Mouse (Mus musculus): ENCODE results near the gene Ssbp3. TPM values are rescaled to one million over a fixed set of nuclear protein-coding genes. Genes with fewer than 3 reads are reported as not detected.

The Ssbp3 gene
- polyA plus RNA-seq, 1 experiment from 2014 or later, result 22.8 TPM

- peaks cover 52% of the 10 kb centered on the region for H3K4me1 ChIP-seq (ENCODE audit: insufficient read depth)
- H3K4me3 ChIP-seq (ENCODE audit: low read depth, low read length), result no peak overlapping the region
- WGBS (ENCODE audit: insufficient replicate concordance), result 37% methylated on average over 19 of the region's 19 CpGs
- peak; percentile 39 for DNase-seq
- no peak for TF ChIP-seq CTCF (IDR thresholded peaks at IDR 0.05; ENCODE audit: low read depth)
- TF ChIP-seq EP300 (IDR thresholded peaks at IDR 0.05; ENCODE audit: low read depth), result no peak
- no peak overlapping the region for H3K9ac ChIP-seq (replicated peaks)
- H3K36me3 ChIP-seq (replicated peaks; ENCODE audit: insufficient read depth, low read length), result peaks cover 2% of the 10 kb centered on the region; the same call in 1 of the 2 replicates
- ATAC-seq, result peak; percentile 54
- H3K27ac ChIP-seq (ENCODE audit: low read depth), result 0 out of 2 replicates have a peak overlapping the region, but pooled peaks have one; percentile 13
- H3K27me3 ChIP-seq (ENCODE audit: insufficient read depth, low read length), result no peaks in the 10 kb centered on the region
- H3K4me2 ChIP-seq (ENCODE audit: low read depth, low read length), result peak overlapping the region; percentile 26; the same call in 1 of the 2 replicates
- H3K9me3 ChIP-seq (ENCODE audit: low read length), result no peaks in the 10 kb centered on the region
Observed at GRCm38 (mm10) chr4:106955729-106956712, 45.5 kb downstream of the Ssbp3 start.

- TF ChIP-seq CTCF (IDR thresholded peaks at IDR 0.05; ENCODE audit: low read depth) (no peak), EP300 (IDR thresholded peaks at IDR 0.05; ENCODE audit: low read depth) (no peak)
- Histone ChIP-seq H3K27ac (ENCODE audit: low read depth) (no peak overlapping the region), H3K36me3 (replicated peaks; ENCODE audit: insufficient read depth, low read length) (peaks cover 2% of the 10 kb centered on the region; the same call in 1 of the 2 replicates), H3K4me3 (ENCODE audit: low read depth, low read length) (no peak overlapping the region), H3K4me1 (ENCODE audit: insufficient read depth) (peaks cover 58% of the 10 kb centered on the region), H3K4me2 (ENCODE audit: low read depth, low read length) (no peak overlapping the region), H3K9ac (replicated peaks) (no peak overlapping the region), H3K9me3 (ENCODE audit: low read length) (no peaks in the 10 kb centered on the region), H3K27me3 (ENCODE audit: insufficient read depth, low read length) (no peaks in the 10 kb centered on the region)
- 53% methylated on average over 2 of the region's 2 CpGs for WGBS (ENCODE audit: insufficient replicate concordance)
- no peak for DNase-seq
- no peak for ATAC-seq
Observed at GRCm38 (mm10) chr4:106958117-106958516, 47.6 kb downstream of the Ssbp3 start.

GRCm38 (mm10) chr4:106958561-106958960 lies 48.1 kb downstream of the Ssbp3 start:
- Histone ChIP-seq H3K36me3 (replicated peaks; ENCODE audit: insufficient read depth, low read length) (peaks cover 2% of the 10 kb centered on the region; the same call in 1 of the 2 replicates), H3K27me3 (ENCODE audit: insufficient read depth, low read length) (no peaks in the 10 kb centered on the region), H3K4me3 (ENCODE audit: low read depth, low read length) (no peak overlapping the region), H3K4me2 (ENCODE audit: low read depth, low read length) (no peak overlapping the region), H3K27ac (ENCODE audit: low read depth) (no peak overlapping the region), H3K9ac (replicated peaks) (no peak overlapping the region), H3K4me1 (ENCODE audit: insufficient read depth) (peaks cover 58% of the 10 kb centered on the region), H3K9me3 (ENCODE audit: low read length) (no peaks in the 10 kb centered on the region)
- ATAC-seq (no peak), DNase-seq (no peak)
- no peak for TF ChIP-seq EP300 (IDR thresholded peaks at IDR 0.05; ENCODE audit: low read depth)
- no peak for TF ChIP-seq CTCF (IDR thresholded peaks at IDR 0.05; ENCODE audit: low read depth)
- 72% methylated on average over 3 of the region's 3 CpGs for WGBS (ENCODE audit: insufficient replicate concordance)

DNA sequence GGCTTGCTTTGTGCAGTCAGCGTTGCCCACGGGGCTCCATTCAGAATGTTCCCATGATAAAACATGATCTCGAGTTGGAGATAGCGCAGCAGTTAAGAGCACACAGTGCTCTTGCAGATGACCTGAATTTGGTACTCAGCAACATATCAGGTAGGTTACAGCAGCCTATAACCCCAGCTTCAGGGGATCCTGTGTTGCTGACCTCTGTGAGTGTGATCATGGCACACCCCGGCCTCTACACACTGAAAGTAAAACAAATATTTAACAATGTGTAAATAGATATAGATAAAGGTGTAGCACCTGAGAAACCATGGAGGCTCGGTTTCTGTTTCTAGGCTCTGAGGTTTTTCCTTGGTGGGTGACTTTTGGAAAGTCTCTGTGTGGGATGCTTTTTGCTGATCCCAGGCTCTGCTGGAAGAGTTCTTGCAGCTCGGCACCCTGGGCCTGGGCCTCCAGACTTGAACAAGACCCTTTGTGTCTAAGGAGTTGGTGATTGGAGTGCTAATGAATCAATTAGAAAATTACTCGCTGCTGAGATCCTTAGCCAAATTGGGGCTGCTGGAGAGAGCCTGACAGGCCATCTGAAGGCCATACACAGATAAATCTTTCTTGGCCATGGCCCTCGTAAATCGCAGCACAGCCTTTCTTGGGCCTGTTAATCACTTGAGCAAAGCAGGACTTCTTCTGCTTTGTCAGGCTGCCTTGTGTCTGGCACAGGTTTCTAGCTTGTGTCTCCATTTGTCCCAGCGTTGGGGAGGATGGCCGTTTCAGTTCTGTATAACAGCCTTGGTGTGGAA lies 49.2 kb downstream of the Ssbp3 start:
- Histone ChIP-seq H3K4me3 (ENCODE audit: low read depth, low read length) (no peak overlapping the region), H3K36me3 (replicated peaks; ENCODE audit: insufficient read depth, low read length) (no peaks in the 10 kb centered on the region; the same call in 1 of the 2 replicates), H3K27me3 (ENCODE audit: insufficient read depth, low read length) (no peaks in the 10 kb centered on the region), H3K27ac (ENCODE audit: low read depth) (no peak overlapping the region), H3K4me1 (ENCODE audit: insufficient read depth) (peaks cover 58% of the 10 kb centered on the region), H3K9me3 (ENCODE audit: low read length) (no peaks in the 10 kb centered on the region), H3K4me2 (ENCODE audit: low read depth, low read length) (no peak overlapping the region), H3K9ac (replicated peaks) (no peak overlapping the region)
- ATAC-seq (no peak), DNase-seq (no peak)
- TF ChIP-seq CTCF (IDR thresholded peaks at IDR 0.05; ENCODE audit: low read depth), result no peak
- TF ChIP-seq EP300 (IDR thresholded peaks at IDR 0.05; ENCODE audit: low read depth), result no peak
- WGBS (ENCODE audit: insufficient replicate concordance), result 74% methylated on average over 12 of the region's 12 CpGs

GRCm38 (mm10) chr4:106960476-106960875 lies 50.0 kb downstream of the Ssbp3 start:
- 84% methylated on average over 2 of the region's 2 CpGs for WGBS (ENCODE audit: insufficient replicate concordance)
- Histone ChIP-seq H3K9ac (replicated peaks) (no peak overlapping the region; the same call in 1 of the 2 replicates), H3K27ac (ENCODE audit: low read depth) (no peak overlapping the region), H3K36me3 (replicated peaks; ENCODE audit: insufficient read depth, low read length) (no peaks in the 10 kb centered on the region; the same call in 1 of the 2 replicates), H3K4me2 (ENCODE audit: low read depth, low read length) (no peak overlapping the region), H3K9me3 (ENCODE audit: low read length) (no peaks in the 10 kb centered on the region), H3K4me3 (ENCODE audit: low read depth, low read length) (no peak overlapping the region), H3K27me3 (ENCODE audit: insufficient read depth, low read length) (no peaks in the 10 kb centered on the region), H3K4me1 (ENCODE audit: insufficient read depth) (peaks cover 54% of the 10 kb centered on the region)
- ATAC-seq, result no peak
- DNase-seq, result no peak
- TF ChIP-seq EP300 (IDR thresholded peaks at IDR 0.05; ENCODE audit: low read depth), result no peak
- TF ChIP-seq CTCF (IDR thresholded peaks at IDR 0.05; ENCODE audit: low read depth), result no peak

DNA sequence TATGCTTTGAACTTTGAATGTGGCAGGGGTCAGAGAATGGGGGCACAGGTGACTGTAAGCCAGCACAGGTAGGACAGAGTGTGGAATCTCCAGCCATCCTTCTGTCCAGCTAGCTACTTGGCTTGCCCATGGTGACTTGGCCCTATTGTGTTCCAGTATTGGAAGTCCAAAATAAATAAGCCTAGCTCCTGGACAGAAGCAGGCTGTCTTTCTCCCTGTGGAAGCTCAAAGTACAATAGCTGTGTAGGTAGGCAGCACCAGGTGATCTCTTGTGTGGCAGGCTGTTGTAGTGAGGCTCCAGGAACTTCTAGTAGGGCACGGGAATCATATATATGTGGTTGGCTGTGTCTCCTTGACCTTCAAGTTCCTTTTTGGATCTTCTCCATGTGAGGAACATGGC lies 50.8 kb downstream of the Ssbp3 start:
- TF ChIP-seq EP300 (IDR thresholded peaks at IDR 0.05; ENCODE audit: low read depth) (no peak), CTCF (IDR thresholded peaks at IDR 0.05; ENCODE audit: low read depth) (no peak)
- Histone ChIP-seq H3K4me1 (ENCODE audit: insufficient read depth) (peaks cover 45% of the 10 kb centered on the region), H3K9ac (replicated peaks) (no peak overlapping the region), H3K4me2 (ENCODE audit: low read depth, low read length) (no peak overlapping the region), H3K36me3 (replicated peaks; ENCODE audit: insufficient read depth, low read length) (no peaks in the 10 kb centered on the region), H3K27me3 (ENCODE audit: insufficient read depth, low read length) (no peaks in the 10 kb centered on the region), H3K9me3 (ENCODE audit: low read length) (no peaks in the 10 kb centered on the region), H3K4me3 (ENCODE audit: low read depth, low read length) (no peak overlapping the region), H3K27ac (ENCODE audit: low read depth) (no peak overlapping the region)
- no peak for ATAC-seq
- DNase-seq, result no peak
- 82% methylated on average over 1 of the region's 1 CpGs for WGBS (ENCODE audit: insufficient replicate concordance)
